Mouse (Mus musculus): ENCODE measurements around the gene Glyctk. TPM values are rescaled to one million over a fixed set of nuclear protein-coding genes. Genes with fewer than 3 reads are reported as not detected.

Glyctk gene
- polyA plus RNA-seq, 1 experiment from 2014 or later, result 4.1 TPM

DNA sequence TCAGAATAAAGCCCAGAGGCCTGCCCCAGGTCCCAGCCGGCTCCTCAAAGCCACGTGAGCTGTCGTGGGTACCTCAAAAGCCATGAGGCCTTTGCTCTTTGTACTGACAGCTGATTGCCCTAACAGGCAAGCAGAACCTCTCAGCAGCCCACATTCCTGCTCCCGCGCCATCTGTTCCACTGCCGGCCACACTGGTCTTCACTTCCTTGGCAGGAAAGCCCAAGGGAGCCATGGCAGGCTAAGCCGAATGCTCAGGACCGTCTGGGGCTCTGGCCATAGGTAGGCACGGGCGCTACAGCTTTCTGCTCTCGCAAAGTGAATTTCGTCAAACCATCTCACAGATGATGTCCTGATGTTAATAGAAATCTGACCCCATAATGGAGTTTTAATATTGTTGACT lies 16.0 kb downstream of the Glyctk start:
- H3K4me1 ChIP-seq, result no peaks in the 10 kb centered on the region
- no peak overlapping the region for H3K4me3 ChIP-seq
- H3K4me2 ChIP-seq (replicated peaks), result no peak overlapping the region
- 74% methylated on average over 12 of the region's 12 CpGs for WGBS
- H3K27ac ChIP-seq, result no peak overlapping the region
- no peaks in the 10 kb centered on the region for H3K9me3 ChIP-seq
- ATAC-seq (ENCODE audit: insufficient number of reproducible peaks, insufficient read depth, low FRiP score, low TSS enrichment), result no peak
- H3K36me3 ChIP-seq, result no peaks in the 10 kb centered on the region
- H3K27me3 ChIP-seq, result 0 out of 2 replicates have a peak, but pooled peaks cover 3% of the 10 kb centered on the region
- no peak overlapping the region for H3K9ac ChIP-seq

DNA sequence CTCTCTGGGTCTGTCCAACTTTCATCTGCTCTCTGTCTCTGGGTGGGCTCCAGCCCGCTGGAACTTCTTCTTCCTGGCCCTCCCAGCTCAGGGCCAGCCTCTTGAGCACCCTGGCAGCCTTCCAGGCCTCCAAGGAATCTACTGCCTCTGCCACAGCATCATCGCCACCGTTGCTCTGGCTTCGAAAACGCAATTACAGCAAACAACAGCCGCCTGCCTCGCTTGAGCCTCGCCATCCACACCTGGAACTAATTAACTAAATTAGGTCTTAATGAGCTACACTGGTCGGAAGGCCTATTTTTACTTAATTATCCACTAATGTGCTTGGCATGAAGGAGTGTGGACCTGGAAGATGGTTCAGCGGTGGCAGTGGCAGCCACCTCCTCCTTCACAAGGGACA lies 18.2 kb downstream of the Glyctk start:
- Histone ChIP-seq H3K9ac (no peak overlapping the region), H3K27ac (no peak overlapping the region), H3K9me3 (no peaks in the 10 kb centered on the region), H3K4me2 (replicated peaks) (no peak overlapping the region), H3K27me3 (no peaks in the 10 kb centered on the region), H3K4me1 (no peaks in the 10 kb centered on the region), H3K36me3 (no peaks in the 10 kb centered on the region), H3K4me3 (no peak overlapping the region)
- ATAC-seq (ENCODE audit: insufficient number of reproducible peaks, insufficient read depth, low FRiP score, low TSS enrichment), result no peak
- WGBS, result 26% methylated on average over 10 of the region's 10 CpGs

DNA sequence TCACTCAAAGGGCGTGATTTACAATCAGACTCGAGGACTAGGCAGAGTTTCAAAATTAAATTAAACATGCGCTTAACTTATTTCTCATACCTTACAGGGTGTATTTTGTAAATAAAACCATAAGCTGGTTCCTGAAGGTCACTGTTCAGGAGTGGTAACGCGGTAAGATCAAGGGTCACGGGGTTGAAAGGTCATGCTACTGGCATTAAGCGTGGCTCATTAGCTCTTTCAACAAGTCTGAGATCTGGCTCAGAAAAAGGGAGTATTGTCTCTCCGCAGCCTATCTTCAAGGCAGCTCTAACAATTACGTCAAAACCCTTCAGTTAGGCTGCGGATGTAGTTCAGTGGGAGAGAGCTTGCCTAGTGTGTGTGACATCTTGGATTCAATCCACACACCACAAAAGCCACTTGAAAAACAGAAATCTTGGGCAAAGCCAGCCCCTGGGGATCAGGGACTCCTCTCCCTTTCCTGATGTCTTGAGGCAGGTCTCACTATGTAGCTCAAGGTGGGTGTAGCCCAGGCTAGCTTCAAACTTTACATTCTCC lies 20.2 kb downstream of the Glyctk start:
- Histone ChIP-seq H3K4me1 (no peaks in the 10 kb centered on the region), H3K4me2 (replicated peaks) (no peak overlapping the region), H3K9ac (no peak overlapping the region), H3K27me3 (no peaks in the 10 kb centered on the region), H3K36me3 (no peaks in the 10 kb centered on the region), H3K9me3 (no peaks in the 10 kb centered on the region), H3K4me3 (no peak overlapping the region), H3K27ac (no peak overlapping the region)
- 22% methylated on average over 10 of the region's 10 CpGs for WGBS
- no peak for ATAC-seq (ENCODE audit: insufficient number of reproducible peaks, insufficient read depth, low FRiP score, low TSS enrichment)

DNA sequence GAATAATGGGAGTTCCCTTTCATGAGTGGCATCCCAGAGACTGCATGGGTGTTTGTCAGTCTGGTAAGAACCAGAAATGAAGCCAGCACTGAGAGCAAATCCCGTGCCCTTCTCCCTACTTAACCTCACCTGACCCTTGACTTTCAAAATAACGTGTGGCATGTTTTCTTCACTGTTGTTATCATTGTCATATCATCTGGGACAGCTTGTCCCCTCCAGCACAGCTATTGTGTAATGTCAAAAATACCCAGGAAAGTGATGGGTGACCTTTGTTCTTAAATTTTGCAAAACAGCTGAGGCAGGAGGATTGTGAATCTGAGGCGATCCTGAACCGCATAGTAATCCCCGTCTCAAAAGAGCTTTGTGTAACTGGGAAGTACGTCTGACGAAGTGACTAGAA lies 27.7 kb downstream of the Glyctk start:
- no peak overlapping the region for H3K4me3 ChIP-seq
- H3K9ac ChIP-seq, result no peak overlapping the region
- H3K27me3 ChIP-seq, result no peaks in the 10 kb centered on the region
- H3K4me1 ChIP-seq, result peaks cover 11% of the 10 kb centered on the region; the same call in 1 of the 2 replicates
- no peak for ATAC-seq (ENCODE audit: insufficient number of reproducible peaks, insufficient read depth, low FRiP score, low TSS enrichment)
- no peaks in the 10 kb centered on the region for H3K36me3 ChIP-seq
- no peak overlapping the region for H3K27ac ChIP-seq
- H3K4me2 ChIP-seq (replicated peaks), result no peak overlapping the region
- H3K9me3 ChIP-seq, result no peaks in the 10 kb centered on the region
- 68% methylated on average over 7 of the region's 7 CpGs for WGBS

DNA sequence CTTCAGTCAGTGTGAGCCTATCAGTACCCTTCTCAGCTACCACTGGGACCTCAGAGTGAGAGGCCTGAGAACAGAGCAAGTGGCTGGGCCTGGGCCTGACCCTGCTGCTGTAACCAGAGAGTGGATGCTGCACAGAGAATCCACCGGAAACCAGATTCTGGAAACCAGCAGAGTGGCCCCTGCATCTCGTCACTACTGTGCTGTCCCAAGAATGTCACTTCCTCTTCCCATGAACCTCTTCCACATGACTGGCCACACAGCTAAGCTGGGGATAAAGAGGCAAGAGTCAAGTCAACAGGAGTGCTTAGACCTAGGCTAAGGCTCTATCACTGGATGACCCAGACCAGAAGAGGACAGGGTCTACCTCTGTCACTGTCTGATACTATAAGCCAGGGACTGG lies 28.9 kb downstream of the Glyctk start:
- no peaks in the 10 kb centered on the region for H3K27me3 ChIP-seq
- no peaks in the 10 kb centered on the region for H3K36me3 ChIP-seq
- no peak overlapping the region for H3K27ac ChIP-seq
- H3K4me1 ChIP-seq, result peaks cover 11% of the 10 kb centered on the region; the same call in 1 of the 2 replicates
- H3K9ac ChIP-seq, result no peak overlapping the region
- WGBS, result 87% methylated on average over 2 of the region's 2 CpGs
- no peak overlapping the region for H3K4me3 ChIP-seq
- H3K4me2 ChIP-seq (replicated peaks), result no peak overlapping the region
- no peaks in the 10 kb centered on the region for H3K9me3 ChIP-seq
- ATAC-seq (ENCODE audit: insufficient number of reproducible peaks, insufficient read depth, low FRiP score, low TSS enrichment), result no peak

DNA sequence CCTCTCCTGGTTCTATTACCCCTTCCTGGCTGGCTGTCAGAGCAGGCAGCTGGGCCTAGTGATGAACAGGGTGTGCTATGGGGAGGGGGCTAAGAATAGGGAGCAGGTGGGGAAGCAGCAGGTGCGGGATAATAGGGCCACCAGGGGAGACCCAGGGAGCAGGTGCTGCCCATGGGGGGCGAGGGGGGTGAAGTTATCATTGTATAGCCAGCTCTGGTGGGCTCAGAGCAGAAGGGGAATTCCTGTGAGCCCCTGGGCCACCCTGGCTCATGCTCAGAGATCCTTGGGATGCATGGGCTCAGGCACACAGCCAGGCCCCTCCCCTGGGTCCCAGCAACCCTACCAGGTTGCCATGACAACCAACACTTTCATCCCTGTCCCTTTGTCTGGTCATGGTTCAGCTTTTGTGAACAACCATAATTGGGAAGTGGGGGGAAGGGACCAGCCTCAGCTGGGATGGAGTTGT lies 31.1 kb downstream of the Glyctk start:
- Histone ChIP-seq H3K4me2 (replicated peaks) (no peak overlapping the region), H3K27me3 (no peaks in the 10 kb centered on the region), H3K9me3 (no peaks in the 10 kb centered on the region), H3K4me1 (peaks cover 11% of the 10 kb centered on the region; the same call in 1 of the 2 replicates), H3K27ac (no peak overlapping the region), H3K36me3 (no peaks in the 10 kb centered on the region), H3K4me3 (no peak overlapping the region), H3K9ac (no peak overlapping the region)
- 30% methylated on average over 2 of the region's 2 CpGs for WGBS
- ATAC-seq (ENCODE audit: insufficient number of reproducible peaks, insufficient read depth, low FRiP score, low TSS enrichment), result peak; percentile 81

DNA sequence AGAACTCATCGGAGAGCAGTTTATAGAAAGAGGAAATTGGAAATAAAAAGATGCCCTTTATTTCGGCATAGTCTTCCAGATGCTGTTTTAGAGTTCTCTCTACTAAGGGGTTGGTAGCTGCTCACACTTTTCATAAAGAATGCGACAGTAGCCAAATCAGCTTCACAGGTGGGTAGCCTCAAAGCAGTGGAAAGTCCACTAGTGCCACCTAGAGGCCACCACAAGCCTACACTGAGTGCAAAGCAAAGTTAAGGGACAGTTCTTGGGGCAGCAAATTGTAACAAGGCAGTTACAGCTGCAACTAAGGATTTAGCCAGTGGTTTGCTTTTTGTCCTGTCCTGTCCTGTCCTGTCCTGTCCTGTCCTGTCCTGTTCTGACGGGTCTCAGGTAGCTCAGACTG lies 34.3 kb downstream of the Glyctk start:
- no peak for ATAC-seq (ENCODE audit: insufficient number of reproducible peaks, insufficient read depth, low FRiP score, low TSS enrichment)
- 42% methylated on average over 4 of the region's 4 CpGs for WGBS
- Histone ChIP-seq H3K9ac (no peak overlapping the region), H3K4me1 (peaks cover 11% of the 10 kb centered on the region; the same call in 1 of the 2 replicates), H3K4me2 (replicated peaks) (no peak overlapping the region), H3K4me3 (no peak overlapping the region), H3K9me3 (no peaks in the 10 kb centered on the region), H3K27ac (no peak overlapping the region), H3K36me3 (no peaks in the 10 kb centered on the region), H3K27me3 (no peaks in the 10 kb centered on the region)

DNA sequence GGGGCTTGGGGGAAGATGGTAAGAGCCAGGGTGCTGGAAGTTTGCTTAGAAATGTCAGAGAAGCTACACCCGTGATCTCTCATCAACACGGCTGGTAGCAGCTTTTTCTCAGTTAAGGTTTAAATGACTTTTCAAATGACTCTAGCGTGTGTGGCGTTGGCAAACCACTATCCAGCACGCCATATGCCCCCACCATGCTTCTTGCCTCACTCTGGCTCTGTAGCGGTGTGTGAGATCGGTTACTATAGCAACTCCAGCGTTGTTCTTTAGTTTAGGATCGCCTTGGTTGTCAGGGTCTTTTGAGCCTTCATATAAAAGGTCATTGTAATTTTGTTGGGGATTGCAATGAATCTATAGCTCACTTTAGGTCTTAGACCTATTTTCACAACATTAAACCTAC lies 38.9 kb downstream of the Glyctk start:
- Histone ChIP-seq H3K9me3 (no peaks in the 10 kb centered on the region), H3K27me3 (no peaks in the 10 kb centered on the region), H3K4me3 (no peak overlapping the region), H3K4me2 (replicated peaks) (no peak overlapping the region), H3K9ac (no peak overlapping the region), H3K4me1 (peaks cover 5% of the 10 kb centered on the region; the same call in 1 of the 2 replicates), H3K27ac (no peak overlapping the region), H3K36me3 (no peaks in the 10 kb centered on the region)
- WGBS, result 82% methylated on average over 9 of the region's 9 CpGs
- ATAC-seq (ENCODE audit: insufficient number of reproducible peaks, insufficient read depth, low FRiP score, low TSS enrichment), result no peak

DNA sequence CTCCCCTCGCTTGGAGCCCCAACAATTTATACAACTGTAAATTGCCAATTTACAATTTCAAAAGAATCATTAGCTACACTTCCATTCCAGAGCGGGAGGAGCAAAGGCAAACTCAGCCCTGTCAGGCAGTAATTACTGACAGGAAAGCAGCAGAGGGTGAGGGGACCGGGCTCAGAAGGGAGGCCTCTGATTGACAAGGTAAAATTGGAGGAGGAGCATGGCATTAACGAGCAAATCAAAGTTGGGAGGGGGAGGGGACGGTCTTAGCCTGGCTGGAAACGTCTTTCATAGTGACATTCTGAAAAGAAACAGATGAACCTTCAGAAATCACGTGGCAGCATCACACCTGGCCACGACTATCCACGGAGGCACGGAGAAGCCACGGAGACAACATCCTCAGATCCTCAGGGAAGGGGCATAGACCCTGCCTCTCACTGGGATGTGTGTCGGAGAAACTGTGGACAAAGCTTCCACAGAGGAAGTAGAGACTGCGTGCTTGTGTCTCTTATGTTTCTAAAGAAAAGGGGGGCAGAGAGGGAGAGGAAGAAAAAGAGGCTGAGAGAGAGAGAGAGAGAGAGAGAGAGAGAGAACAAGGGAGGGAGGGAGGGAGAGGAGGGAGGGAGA lies 42.0 kb downstream of the Glyctk start:
- Histone ChIP-seq H3K36me3 (no peaks in the 10 kb centered on the region), H3K4me3 (no peak overlapping the region), H3K9me3 (no peaks in the 10 kb centered on the region), H3K27me3 (no peaks in the 10 kb centered on the region), H3K9ac (no peak overlapping the region), H3K4me1 (peaks cover 5% of the 10 kb centered on the region; the same call in 1 of the 2 replicates), H3K4me2 (replicated peaks) (peak overlapping the region; percentile 28), H3K27ac (no peak overlapping the region)
- WGBS, result 29% methylated on average over 13 of the region's 13 CpGs
- ATAC-seq (ENCODE audit: insufficient number of reproducible peaks, insufficient read depth, low FRiP score, low TSS enrichment), result no peak

DNA sequence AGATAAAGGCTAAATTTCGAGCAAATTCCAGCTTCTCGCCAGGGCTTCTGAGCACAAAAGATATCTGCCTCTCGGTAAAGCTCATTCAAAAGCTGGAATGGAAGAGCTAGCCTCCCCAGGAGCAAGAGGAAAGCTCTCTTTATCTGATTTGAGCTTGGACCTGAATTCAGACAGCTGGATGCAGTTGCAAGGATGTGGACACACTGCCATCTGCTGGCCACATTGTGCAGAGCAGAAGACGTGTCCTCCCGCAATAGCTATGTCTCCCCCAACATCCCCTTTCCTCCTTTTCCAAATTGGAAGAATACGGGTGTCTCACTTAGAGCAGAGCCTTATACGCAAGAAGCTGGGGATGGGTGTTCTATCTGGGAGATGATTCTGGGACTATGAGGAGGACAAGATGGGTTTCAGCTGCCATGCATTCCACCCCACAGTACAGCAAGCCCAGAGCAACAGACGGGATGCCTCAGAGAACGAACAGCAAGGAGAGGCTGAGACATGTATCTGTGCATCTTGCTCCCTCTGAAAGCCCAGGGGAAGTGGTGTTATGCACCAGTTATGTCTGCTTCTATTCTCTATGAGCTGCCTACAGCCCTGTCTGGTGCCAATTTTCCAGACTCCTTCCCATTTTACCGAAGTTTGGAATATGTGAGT lies 45.0 kb downstream of the Glyctk start:
- ATAC-seq (ENCODE audit: insufficient number of reproducible peaks, insufficient read depth, low FRiP score, low TSS enrichment), result no peak

DNA sequence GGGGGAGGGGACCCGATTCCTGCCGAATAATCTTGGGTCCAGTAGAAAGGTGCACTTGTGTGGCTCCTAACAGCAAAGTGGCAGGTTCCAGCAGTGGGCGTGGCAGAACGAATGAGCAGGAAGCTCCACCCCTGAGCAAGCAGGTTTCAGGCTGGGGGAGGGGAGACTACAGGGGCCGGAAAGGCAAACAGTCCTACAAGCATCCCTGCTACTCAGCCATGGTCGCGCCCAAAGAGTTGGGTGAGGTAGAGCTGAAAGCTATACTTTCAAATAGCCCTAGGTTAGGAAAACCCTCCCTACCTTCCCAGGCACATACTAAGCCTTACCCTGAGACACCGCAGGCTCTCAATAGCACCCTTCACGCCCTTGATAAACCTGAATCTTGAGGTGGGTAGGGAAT lies 51.7 kb downstream of the Glyctk start:
- WGBS, result 79% methylated on average over 9 of the region's 9 CpGs

More for the DNA sequence above, 45.0 kb downstream of the Glyctk start:
- H3K27me3 ChIP-seq, result no peaks in the 10 kb centered on the region
- H3K27ac ChIP-seq, result no peak overlapping the region
- H3K9ac ChIP-seq, result no peak overlapping the region
- H3K4me1 ChIP-seq, result peaks cover 5% of the 10 kb centered on the region; the same call in 1 of the 2 replicates
- no peaks in the 10 kb centered on the region for H3K36me3 ChIP-seq
- H3K9me3 ChIP-seq, result no peaks in the 10 kb centered on the region
- H3K4me2 ChIP-seq (replicated peaks), result no peak overlapping the region
- no peak overlapping the region for H3K4me3 ChIP-seq
- WGBS, result 31% methylated on average over 10 of the region's 10 CpGs

DNA sequence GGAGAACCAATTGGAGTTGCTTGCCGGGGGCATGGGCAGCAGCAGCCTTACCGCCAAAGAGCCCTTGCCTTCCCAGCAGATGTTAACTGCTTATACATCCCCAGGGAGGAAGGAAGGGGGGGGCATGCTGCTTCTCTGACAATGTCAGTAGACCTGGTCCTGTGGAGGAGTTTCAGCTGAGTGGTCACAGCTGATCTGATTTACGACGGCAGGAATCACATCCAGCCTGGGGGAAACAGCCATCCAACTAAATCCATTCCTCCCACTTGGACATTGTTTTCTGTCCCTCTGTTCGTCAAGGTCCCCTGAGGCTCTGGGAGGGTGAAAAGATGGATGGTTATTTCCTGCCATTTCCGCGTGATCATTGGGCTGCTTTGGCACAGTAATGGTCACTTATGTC lies 53.5 kb downstream of the Glyctk start:
- no peaks in the 10 kb centered on the region for H3K27me3 ChIP-seq
- ATAC-seq (ENCODE audit: insufficient number of reproducible peaks, insufficient read depth, low FRiP score, low TSS enrichment), result no peak
- 71% methylated on average over 7 of the region's 7 CpGs for WGBS
- H3K4me2 ChIP-seq (replicated peaks), result no peak overlapping the region
- H3K9ac ChIP-seq, result no peak overlapping the region
- H3K27ac ChIP-seq, result no peak overlapping the region
- no peak overlapping the region for H3K4me3 ChIP-seq
- no peaks in the 10 kb centered on the region for H3K36me3 ChIP-seq
- H3K4me1 ChIP-seq, result 0 out of 2 replicates have a peak, but pooled peaks cover 3% of the 10 kb centered on the region
- H3K9me3 ChIP-seq, result 0 out of 2 replicates have a peak, but pooled peaks cover 4% of the 10 kb centered on the region

More for the DNA sequence above, 51.7 kb downstream of the Glyctk start:
- H3K4me2 ChIP-seq (replicated peaks), result no peak overlapping the region
- no peak for ATAC-seq (ENCODE audit: insufficient number of reproducible peaks, insufficient read depth, low FRiP score, low TSS enrichment)
- no peak overlapping the region for H3K4me3 ChIP-seq
- no peaks in the 10 kb centered on the region for H3K4me1 ChIP-seq
- H3K27me3 ChIP-seq, result no peaks in the 10 kb centered on the region
- 0 out of 2 replicates have a peak, but pooled peaks cover 4% of the 10 kb centered on the region for H3K9me3 ChIP-seq
- no peak overlapping the region for H3K27ac ChIP-seq
- no peak overlapping the region for H3K9ac ChIP-seq
- H3K36me3 ChIP-seq, result no peaks in the 10 kb centered on the region

Measured in embryonic facial prominence, embryonic 12.5 days (tissue).